Mouse (Mus musculus): Measurements from ENCODE around the gene Sez6.

DNA sequence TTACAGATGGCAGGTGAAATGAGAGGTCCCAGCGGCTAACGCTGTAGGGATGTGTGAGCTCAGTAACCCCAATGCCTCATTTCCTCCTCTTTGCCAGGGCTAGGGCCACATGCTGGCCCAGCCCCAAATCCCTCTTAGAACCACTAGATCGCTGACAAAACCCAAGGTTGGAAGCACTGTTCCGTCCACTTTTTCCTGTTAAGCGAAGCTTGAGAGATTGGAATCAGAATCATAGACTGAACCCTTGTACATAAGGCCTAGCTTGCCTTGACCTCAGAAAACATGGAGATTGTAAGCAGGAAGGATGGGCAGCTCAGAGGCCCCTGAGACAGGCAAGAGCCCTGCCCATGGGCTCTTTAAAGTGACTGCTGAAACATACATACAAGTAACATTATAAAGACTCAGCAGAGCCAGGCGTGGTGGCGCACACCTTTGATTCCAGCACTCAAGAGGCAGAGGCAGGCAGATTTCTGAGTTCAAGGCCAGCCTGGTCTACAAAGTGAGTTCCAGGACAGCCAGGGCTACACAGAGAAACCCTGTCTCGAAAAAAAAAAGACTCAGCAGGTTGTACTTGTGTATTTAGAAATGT lies 48.7 kb downstream of the Sez6 start:
- no peak for TF ChIP-seq POLR2A (IDR thresholded peaks at IDR 0.05; ENCODE audit: control insufficient read depth, extremely low read depth, insufficient read depth, low read length, poor library complexity)
- no peak for TF ChIP-seq CTCF (IDR thresholded peaks at IDR 0.05; ENCODE audit: borderline replicate concordance, control insufficient read depth, extremely low read depth, insufficient read depth, low read length, poor library complexity)

Measured in thymus, adult 2 months (tissue).